Mouse (Mus musculus) megakaryocyte, adult 5-6 weeks (primary cell): ENCODE measurements around the gene Dtl. TPM values are rescaled to one million over a fixed set of nuclear protein-coding genes. Genes with fewer than 3 reads are reported as not detected.

Experiments used
- total RNA-seq, 2 experiments: library from RNA; stranded (forward) in 1 of 2; stranded (reverse) in 1 of 2; fragments of 153-499, 151-499 nt in 1 of 2; fragments of 221-1000, 200-1000 nt in 1 of 2; gene quantifications; 2 replicates each; pipeline versions ENCODE4 v1.2.3 to v1.2.4; 2015 to 2017

The Dtl gene
- total RNA-seq, 2 experiments from 2014 or later = 24.2 to 34.7 TPM

Other genes with a start within 250 kb of the Dtl start
- 9.4 and 14.9 TPM in 2 replicates for gene Tmem206, start 249.6 kb downstream of the Dtl start, total RNA-seq (2015)
- 9.0 and 10.3 TPM in 2 replicates for gene Tmem206, start 249.6 kb downstream of the Dtl start, total RNA-seq (2017)
- gene Ppp2r5a, start 172.3 kb downstream of the Dtl start, total RNA-seq (2015) = 333 and 372 TPM in 2 replicates
- 428 and 451 TPM in 2 replicates for gene Ppp2r5a, start 172.3 kb downstream of the Dtl start, total RNA-seq (2017)
- 18.1 and 18.2 TPM in 2 replicates for gene Ints7, start 92 bp upstream of the Dtl start, total RNA-seq (2015)
- 33.7 and 37.1 TPM in 2 replicates for gene Ints7, start 92 bp upstream of the Dtl start, total RNA-seq (2017)
- gene Lpgat1, start 142.3 kb upstream of the Dtl start, total RNA-seq (2015) = 25.4 and 34.4 TPM in 2 replicates
- gene Lpgat1, start 142.3 kb upstream of the Dtl start, total RNA-seq (2017) = 29.3 and 29.4 TPM in 2 replicates
- 19.9 and 25.9 TPM in 2 replicates for gene Nek2, start 245.9 kb upstream of the Dtl start, total RNA-seq (2015)
- gene Nek2, start 245.9 kb upstream of the Dtl start, total RNA-seq (2017) = 33.7 and 45.2 TPM in 2 replicates